Mouse (Mus musculus) cerebellum, postnatal 10 days (tissue): ENCODE measurements around the gene Slc6a11.

Experiments used
- DNase-seq, 2 experiments: peaks; one replicate each; pipeline ENCODE4 v3.0.0; 2021; ENCODE audit warnings: mixed read lengths in 2 of 2

Slc6a11 gene

GRCm38 (mm10) chr6:114131122-114131872, at the start of gene Slc6a11:
Gene Slc6a11 (plus strand): TSS chr6:114131241.
- DNase-seq, result peak; percentile 81

GRCm38 (mm10) chr6:114087106-114087505, 43.9 kb upstream of the Slc6a11 start:
- DNase-seq, result no peak

GRCm38 (mm10) chr6:114089626-114090025, 41.4 kb upstream of the Slc6a11 start:
- peak; percentile 88 to 93 for DNase-seq

GRCm38 (mm10) chr6:114092216-114092615, 38.8 kb upstream of the Slc6a11 start:
- DNase-seq, result no peak

GRCm38 (mm10) chr6:114094251-114094650, 36.8 kb upstream of the Slc6a11 start:
- peak; percentile 45 to 70 for DNase-seq

- DNase-seq, result no peak
These were observed 34.5 kb upstream of the Slc6a11 start for GRCm38 (mm10) chr6:114096574-114096973.

GRCm38 (mm10) chr6:114101923-114102322, 29.1 kb upstream of the Slc6a11 start:
- no peak for DNase-seq

GRCm38 (mm10) chr6:114119507-114119906, 11.5 kb upstream of the Slc6a11 start:
- no peak for DNase-seq

GRCm38 (mm10) chr6:114125530-114125929, 5.5 kb upstream of the Slc6a11 start:
- DNase-seq, result no peak

- DNase-seq, result peak in 1 of 2 experiments; percentile 30
These were observed 1.4 kb downstream of the Slc6a11 start for GRCm38 (mm10) chr6:114132472-114132871.

GRCm38 (mm10) chr6:114132916-114133315, 1.9 kb downstream of the Slc6a11 start:
- DNase-seq, result peak; percentile 52 to 56

- DNase-seq, result no peak
These were observed 7.9 kb downstream of the Slc6a11 start for GRCm38 (mm10) chr6:114138970-114139369.

- no peak for DNase-seq
These were observed 10.4 kb downstream of the Slc6a11 start for GRCm38 (mm10) chr6:114141481-114141880.

- DNase-seq, result peak in 1 of 2 experiments; percentile 46
These were observed 11.4 kb downstream of the Slc6a11 start for GRCm38 (mm10) chr6:114142480-114142879.

GRCm38 (mm10) chr6:114143544-114143943, 12.5 kb downstream of the Slc6a11 start:
- DNase-seq, result no peak

GRCm38 (mm10) chr6:114144447-114145105, 13.5 kb downstream of the Slc6a11 start:
- DNase-seq, result peak; percentile 54 to 62

- DNase-seq, result no peak
These were observed 14.7 kb downstream of the Slc6a11 start for GRCm38 (mm10) chr6:114145650-114146329.

- DNase-seq, result peak; percentile 42 to 50
These were observed 24.7 kb downstream of the Slc6a11 start for GRCm38 (mm10) chr6:114155720-114156119.

GRCm38 (mm10) chr6:114158811-114159210, 27.8 kb downstream of the Slc6a11 start:
- peak; percentile 73 to 77 for DNase-seq

GRCm38 (mm10) chr6:114160732-114161131, 29.7 kb downstream of the Slc6a11 start:
- peak in 1 of 2 experiments; percentile 51 for DNase-seq

- DNase-seq, result no peak
These were observed 43.0 kb downstream of the Slc6a11 start for GRCm38 (mm10) chr6:114174052-114174397.

- peak in 1 of 2 experiments; percentile 18 for DNase-seq
These were observed 43.5 kb downstream of the Slc6a11 start for GRCm38 (mm10) chr6:114174398-114175140.

GRCm38 (mm10) chr6:114178141-114178540, 47.1 kb downstream of the Slc6a11 start:
- DNase-seq, result no peak
